Mouse (Mus musculus) urinary bladder, adult 18-20 months (tissue): ENCODE results near the gene Iqschfp.

Source experiments
- DNase-seq, 2 experiments: peaks; one replicate each; pipeline ENCODE4 v3.0.0; 2022; ENCODE audit warnings: low spot score in 2 of 2, mixed read lengths in 2 of 2

The Iqschfp gene

DNA sequence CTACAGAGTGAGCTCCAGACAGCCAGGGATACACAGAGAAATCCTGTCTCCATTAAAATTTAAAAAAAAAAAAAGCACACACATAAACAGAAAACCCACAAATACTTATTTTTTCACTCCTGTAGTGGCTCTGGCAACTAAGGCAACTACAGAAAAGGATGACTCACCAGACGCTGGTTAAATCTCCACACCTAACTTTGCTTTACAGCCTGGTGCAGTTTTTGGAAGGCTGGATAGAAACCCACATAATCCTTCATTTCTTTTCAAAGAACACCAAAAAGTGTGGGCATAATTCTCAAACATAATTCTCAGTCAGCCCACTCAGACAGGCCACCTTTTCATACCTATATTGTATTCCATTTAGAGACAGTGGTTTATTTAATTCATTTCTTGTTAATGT lies 746.7 kb downstream of the Iqschfp start:
- no peak for DNase-seq

DNA sequence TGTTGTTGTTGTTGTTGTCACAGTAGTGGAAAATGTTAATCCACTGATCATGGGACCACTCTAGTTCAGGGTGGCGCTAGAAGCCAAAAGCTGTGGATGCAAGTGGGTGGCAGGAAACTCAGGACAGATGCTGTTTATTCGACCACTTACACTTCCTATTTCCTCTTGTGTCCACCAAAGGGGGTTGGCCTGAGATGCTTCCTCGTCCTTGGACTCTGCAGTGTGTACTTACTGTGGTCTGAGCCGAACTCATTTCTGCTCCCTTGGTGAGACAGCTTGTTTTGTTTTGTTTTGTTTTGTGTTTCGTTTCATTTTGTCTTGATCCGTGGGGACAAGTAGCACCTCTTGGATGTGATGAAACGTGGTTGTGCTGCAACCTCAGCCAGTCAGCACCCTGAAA lies 750.9 kb downstream of the Iqschfp start:
- DNase-seq = no peak

DNA sequence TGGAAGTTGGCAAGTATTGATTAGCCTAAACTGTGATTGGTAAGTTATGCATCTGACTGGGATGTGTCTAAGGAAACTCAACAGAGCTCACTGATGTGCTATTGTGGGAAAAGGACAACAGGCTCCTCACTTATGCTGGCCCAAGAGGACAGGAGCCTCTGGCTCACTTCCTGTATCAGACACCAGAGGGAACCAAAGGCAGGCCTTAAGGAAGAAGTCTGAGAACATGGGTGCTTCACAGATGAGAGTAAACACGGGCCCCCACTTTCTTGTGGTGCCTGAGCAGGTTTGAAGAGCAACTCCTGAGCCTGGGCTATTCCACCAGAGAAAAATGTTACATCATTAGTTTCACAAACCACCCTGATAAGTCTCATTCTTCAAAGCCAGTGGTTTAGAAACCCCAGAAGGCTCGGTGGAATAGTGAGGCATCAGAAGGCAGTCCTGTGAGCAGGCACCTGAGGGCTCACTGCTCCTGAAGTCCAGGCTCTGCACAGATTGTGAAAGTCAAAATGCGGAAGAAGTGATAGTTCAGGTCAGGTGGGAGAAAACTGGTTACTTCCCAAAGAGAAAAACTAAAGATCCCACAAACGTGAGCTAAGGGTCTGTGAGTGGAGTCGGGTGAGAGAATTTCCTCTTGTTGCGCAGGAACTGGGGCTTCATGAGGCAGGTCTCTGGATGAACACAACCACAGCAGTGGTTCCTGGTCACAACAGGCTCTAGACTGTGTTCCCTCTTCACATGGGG lies 754.5 kb downstream of the Iqschfp start:
- DNase-seq = peak in 1 of 2 experiments; percentile 3

- no peak for DNase-seq
Measured at GRCm38 (mm10) chr3:68647282-68647681, 755.2 kb downstream of the Iqschfp start.

DNA sequence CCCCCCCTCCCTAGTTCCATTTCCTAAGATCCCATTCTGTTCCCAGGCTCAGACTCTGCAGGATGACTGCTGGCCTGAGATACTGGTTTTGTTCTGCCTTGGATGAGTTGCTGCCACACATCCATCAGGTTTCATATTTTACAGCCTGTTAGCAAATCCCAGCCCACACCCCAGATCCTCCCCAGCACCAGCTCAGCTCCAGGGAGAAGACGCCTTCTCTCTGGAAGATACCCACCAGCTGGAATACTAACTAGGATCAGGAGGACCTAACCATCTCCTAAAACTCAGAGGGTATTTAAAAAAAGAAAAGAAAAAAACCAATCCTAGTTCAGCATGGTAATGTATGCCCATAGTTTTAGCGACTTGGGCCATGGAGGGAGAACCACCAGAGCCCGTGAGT lies 758.2 kb downstream of the Iqschfp start:
- DNase-seq = no peak

DNA sequence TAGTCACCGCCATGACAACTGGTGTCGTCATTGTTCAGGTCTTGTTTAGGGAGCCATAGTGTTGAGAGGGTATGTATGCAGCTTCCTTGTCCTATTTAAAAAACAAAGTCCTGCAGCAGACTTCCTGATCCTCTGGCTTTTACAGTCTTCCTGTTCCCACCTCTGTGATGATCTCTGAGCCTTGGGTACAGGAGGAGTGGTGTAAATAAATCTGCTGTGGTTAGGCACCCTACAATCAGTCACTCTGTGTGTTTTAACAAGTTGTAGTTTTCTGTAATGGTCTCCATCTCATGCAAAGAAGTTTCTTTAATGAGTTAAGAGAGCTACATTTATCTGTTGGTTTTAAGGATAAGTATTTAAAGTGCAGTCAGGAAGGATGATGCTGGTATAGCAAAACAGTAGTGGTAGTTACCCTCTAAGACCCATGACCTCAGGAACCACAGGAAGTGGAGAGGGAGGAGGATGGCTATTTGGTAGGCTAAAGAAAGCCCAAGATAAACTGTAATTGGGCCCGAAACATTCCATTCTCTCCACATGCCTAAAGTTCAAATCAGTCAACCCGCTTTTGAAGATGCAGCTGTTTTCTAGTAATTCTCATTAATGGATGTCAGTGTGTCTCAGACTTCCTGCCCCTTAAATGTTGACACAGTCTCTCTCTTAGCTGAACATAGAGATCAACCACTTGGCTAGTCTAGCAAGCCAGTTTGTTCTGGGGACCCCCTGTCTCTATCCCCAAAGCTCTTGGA lies 764.7 kb downstream of the Iqschfp start:
- DNase-seq = no peak

GRCm38 (mm10) chr3:68657589-68658245 lies 765.7 kb downstream of the Iqschfp start:
- DNase-seq = no peak

GRCm38 (mm10) chr3:68659996-68660395 lies 768.0 kb downstream of the Iqschfp start:
- DNase-seq = no peak

GRCm38 (mm10) chr3:68660538-68660937 lies 768.5 kb downstream of the Iqschfp start:
- DNase-seq = no peak

DNA sequence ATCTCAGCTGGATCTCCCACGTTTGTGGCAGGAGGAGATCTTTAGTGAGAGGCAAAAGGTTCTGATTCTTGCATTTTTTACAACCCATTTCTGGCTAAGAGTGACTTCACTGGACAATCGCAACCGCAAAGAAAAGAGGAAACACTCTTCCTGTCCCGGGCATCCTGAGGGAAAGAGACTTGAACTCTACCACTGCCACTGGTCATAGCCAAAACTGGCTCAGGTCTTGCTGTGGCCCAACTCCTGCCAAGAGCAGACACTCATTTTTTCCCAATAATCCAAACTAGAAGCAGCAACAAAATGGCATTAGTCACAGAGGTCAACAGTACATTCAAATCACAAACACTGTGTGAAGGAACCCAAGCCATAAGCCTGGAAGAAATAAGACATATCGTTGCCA lies 770.4 kb downstream of the Iqschfp start:
- no peak for DNase-seq

DNA sequence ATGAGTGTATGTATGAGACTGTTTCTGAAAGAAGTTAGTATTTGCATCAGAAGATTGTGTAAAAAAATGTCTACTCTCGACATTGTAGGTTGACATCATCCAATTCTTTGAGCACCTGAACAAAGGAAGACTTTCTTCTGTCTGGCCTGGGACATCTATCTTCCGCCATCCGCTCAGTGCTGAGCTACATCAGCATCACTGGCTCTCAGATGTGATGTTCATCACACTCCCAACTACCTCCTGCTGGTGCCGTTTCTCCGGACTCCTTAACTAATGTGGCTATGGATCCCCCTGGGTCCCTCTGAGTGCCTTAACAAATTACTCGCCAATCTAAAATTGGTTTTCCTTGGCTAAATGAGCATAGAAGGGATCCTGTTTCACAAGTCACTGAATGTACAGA lies 772.3 kb downstream of the Iqschfp start:
- no peak for DNase-seq

DNA sequence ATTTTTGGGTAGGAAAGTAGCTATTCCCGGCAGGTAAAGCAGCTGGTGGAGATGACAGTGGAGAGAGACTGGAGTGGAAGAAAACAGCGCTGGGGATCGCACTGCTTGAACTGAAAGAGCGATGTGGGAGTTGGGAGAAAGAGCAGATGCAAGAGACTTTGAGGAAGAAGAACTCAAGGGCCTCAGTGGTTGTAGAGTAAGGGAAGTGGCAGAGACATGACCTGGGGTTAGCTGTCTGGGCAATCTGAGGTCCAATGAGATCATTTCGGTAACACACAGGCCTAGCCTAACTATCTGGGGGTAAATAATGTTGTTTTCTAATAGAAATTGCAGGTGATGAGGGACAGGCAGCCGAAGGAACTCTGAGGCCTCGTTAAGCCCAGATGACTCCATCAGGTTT lies 774.3 kb downstream of the Iqschfp start:
- DNase-seq = no peak

- DNase-seq = no peak
Measured at GRCm38 (mm10) chr3:68667852-68668251, 775.8 kb downstream of the Iqschfp start.

DNA sequence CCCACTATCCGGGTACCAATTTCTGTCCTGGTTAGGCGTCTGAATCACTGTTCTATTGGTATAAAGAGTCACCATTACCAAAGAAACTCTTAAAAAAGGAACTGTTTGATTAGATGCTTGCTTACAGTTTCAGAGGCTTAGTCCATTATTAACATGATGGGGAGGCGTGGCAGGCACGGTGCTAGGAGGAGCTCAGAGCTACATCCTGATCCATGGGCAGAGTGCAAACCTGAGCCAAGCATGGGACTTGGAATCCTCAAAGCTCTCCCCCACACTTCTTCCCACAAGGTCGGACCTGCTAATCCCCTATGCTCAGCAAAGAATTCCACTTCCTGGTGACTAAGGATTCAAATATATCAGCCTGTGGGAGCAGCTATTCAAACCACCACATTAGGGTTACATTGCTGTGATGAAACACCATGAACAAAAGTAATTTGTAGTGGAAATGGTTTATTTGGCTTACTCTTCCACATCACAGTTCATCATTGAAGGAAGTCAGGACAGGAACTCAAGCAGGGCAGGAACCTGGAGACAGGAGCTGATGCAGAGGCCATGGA lies 777.5 kb downstream of the Iqschfp start:
- DNase-seq = no peak

DNA sequence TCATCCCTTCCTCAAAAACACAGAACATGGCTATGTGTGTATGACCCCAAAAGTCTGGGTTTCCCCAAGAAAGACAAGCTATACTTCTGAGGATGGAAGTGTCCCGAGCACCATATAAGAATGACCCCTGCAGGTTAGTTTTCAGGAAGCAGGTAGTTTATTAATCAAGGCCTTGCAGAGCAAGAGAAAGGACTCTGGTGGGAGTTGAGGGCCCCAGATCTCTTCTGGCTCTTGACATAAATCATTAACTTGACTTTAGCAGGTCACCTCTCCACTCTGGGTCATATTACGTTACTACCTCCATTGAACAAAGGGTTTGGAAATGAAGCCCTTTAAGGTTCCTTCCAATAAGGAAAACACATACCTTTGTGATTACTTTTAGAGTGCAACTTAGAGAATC lies 782.7 kb downstream of the Iqschfp start:
- DNase-seq = no peak

GRCm38 (mm10) chr3:68675216-68675835 lies 783.3 kb downstream of the Iqschfp start:
- no peak for DNase-seq
